Mouse (Mus musculus) C2C12 (cell line): Measurements from ENCODE around the gene Edil3. TPM values are rescaled to one million over a fixed set of nuclear protein-coding genes. Genes with fewer than 3 reads are reported as not detected.

ENCODE experiments used
- H3K27me3 ChIP-seq: one replicate; pipeline ENCODE4 v1.6.1; 2011; ENCODE audit not compliant: control insufficient read depth, insufficient read depth, insufficient read length
- H3K36me3 ChIP-seq: one replicate; pipeline ENCODE4 v1.6.1; 2011; ENCODE audit not compliant: control insufficient read depth, insufficient read depth
- H3K4me3 ChIP-seq: one replicate; pipeline ENCODE4 v1.5.1; 2011; ENCODE audit warnings: mild to moderate bottlenecking, control low read depth; ENCODE audit not compliant: poor library complexity, insufficient read depth, severe bottlenecking
- H3K79me2 ChIP-seq: one replicate; pipeline ENCODE4 v1.6.1; 2011; ENCODE audit not compliant: control insufficient read depth, insufficient read depth
- H3K79me3 ChIP-seq: one replicate; pipeline ENCODE4 v1.6.1; 2011; ENCODE audit warnings: low read depth, control low read depth
- H3ac ChIP-seq: one replicate; pipeline ENCODE3; 2011; ENCODE audit warnings: low read depth; ENCODE audit not compliant: control insufficient read depth, insufficient read length
- CEBPB ChIP-seq: IDR thresholded peaks from one replicate; pipeline ENCODE4 v1.6.1; 2011; ENCODE audit warnings: low read depth, mild to moderate bottlenecking, control low read depth, moderate library complexity
- CTCF ChIP-seq: IDR thresholded peaks from one replicate; pipeline ENCODE4 v1.5.1; 2011; ENCODE audit not compliant: control insufficient read depth, insufficient read depth, insufficient read length
- FOSL1 ChIP-seq: IDR thresholded peaks from one replicate; pipeline ENCODE4 v1.8.0; 2011; ENCODE audit warnings: mild to moderate bottlenecking, low read length; ENCODE audit not compliant: poor library complexity, insufficient read depth, severe bottlenecking
- MAX ChIP-seq: IDR thresholded peaks from one replicate; pipeline ENCODE4 v1.6.1; 2011; ENCODE audit warnings: mild to moderate bottlenecking, control low read depth
- MYOD1 ChIP-seq: IDR thresholded peaks from one replicate; pipeline ENCODE4 v1.6.1; 2011; ENCODE audit warnings: low read depth; ENCODE audit not compliant: control insufficient read depth, insufficient read length
- MYOG ChIP-seq: IDR thresholded peaks from one replicate; pipeline ENCODE4 v1.6.1; 2011; ENCODE audit not compliant: control insufficient read depth, insufficient read length; ENCODE audit errors: extremely low read depth
- USF1 ChIP-seq: IDR thresholded peaks from one replicate; pipeline ENCODE4 v1.6.1; 2011; ENCODE audit warnings: low read depth, mild to moderate bottlenecking, control low read depth, moderate library complexity
- polyA plus RNA-seq: library from polyadenylated mRNA; unstranded; fragments of >200 nt; fragmentation: generic; extraction: Trizol; gene quantifications from one replicate; pipeline ENCODE4 v1.2.1, GENCODE M21; 2012; ENCODE audit warnings: missing spikeins

Edil3 gene
- polyA plus RNA-seq, 1 experiment: 3.0 TPM

DNA sequence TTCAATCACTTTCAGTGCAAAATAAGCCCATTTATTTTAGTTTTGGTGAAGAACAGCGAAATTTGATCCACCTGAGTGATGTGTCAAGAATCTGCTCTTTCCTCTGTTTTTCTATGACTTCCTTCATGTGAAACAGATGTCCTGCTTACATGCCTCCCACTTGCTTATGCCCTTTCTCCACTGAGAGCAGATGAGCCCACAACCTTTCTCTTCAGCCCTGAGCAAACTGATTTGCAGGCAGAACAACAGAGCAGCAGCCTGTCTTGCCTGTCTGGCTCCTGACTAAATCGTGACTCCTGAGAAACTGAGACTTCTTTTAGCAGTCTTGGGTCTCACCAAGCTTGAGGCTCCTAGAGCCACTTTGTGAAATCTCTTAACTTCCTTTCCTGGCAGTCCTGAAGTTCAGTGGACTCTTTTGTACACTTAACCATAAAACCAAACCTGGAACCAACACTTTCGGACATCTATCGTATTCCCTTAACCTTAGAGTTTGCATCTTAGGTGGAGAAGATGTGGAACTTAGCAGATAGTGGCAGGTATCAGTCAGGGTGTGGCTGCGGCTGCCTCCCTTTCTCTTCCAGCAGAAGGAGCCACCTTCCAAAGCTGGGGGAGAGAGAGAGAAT, 475 bp upstream of the Edil3 start:
- H3K27me3 ChIP-seq: no peaks in the 10 kb centered on the region
- peaks cover 9% of the 10 kb centered on the region for H3K79me2 ChIP-seq
- TF ChIP-seq FOSL1 (no peak), CEBPB (no peak), MAX (no peak), CTCF (no peak), MYOG (no peak), MYOD1 (no peak), USF1 (no peak)
- no peaks in the 10 kb centered on the region for H3K79me3 ChIP-seq
- H3ac ChIP-seq: no peak overlapping the region
- peak overlapping the region; percentile 55 for H3K4me3 ChIP-seq
- H3K36me3 ChIP-seq: no peaks in the 10 kb centered on the region

DNA sequence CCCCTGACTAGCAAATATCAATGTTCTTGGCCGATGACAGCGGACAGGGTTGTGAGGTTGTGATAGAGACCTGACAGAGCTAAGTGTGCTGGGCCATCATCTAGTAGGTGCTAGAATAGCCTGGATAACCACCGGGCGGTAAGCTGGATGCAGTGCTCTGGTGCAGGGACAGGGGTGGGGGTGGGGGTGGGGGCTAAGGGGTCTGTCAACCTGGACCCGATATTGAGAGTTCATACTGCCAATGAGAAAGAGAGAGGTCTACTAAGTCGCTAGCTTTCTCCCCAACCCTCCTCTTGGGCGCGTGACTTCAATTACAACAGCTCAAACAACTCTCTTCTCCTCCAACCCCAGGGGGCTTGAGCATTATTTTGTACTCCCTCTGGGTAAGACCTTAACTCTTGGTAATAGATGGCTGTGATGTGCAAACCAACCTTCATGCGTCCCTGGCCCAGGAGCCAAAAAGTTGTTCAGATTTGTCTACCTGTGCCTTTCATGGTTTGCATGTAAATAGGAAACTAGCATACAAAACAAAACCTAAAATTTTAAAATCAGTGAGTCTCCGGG, 1.1 kb downstream of the Edil3 start:
- Histone ChIP-seq H3K36me3 (no peaks in the 10 kb centered on the region), H3K27me3 (no peaks in the 10 kb centered on the region), H3K4me3 (peak overlapping the region; percentile 55), H3K79me3 (no peaks in the 10 kb centered on the region), H3K79me2 (peaks cover 9% of the 10 kb centered on the region), H3ac (peak overlapping the region; percentile 92)
- TF ChIP-seq FOSL1 (no peak), CTCF (no peak), MYOD1 (no peak)

- Histone ChIP-seq H3K27me3 (no peaks in the 10 kb centered on the region), H3K36me3 (no peaks in the 10 kb centered on the region), H3K79me3 (no peaks in the 10 kb centered on the region), H3ac (no peak overlapping the region), H3K79me2 (peaks cover 9% of the 10 kb centered on the region), H3K4me3 (peak overlapping the region; percentile 18)
- TF ChIP-seq MYOD1 (no peak), FOSL1 (no peak), MAX (no peak), CTCF (no peak), USF1 (no peak), MYOG (no peak), CEBPB (no peak)
Measured at GRCm38 (mm10) chr13:88822976-88823521, 1.8 kb downstream of the Edil3 start.

- Histone ChIP-seq H3K79me3 (no peaks in the 10 kb centered on the region), H3K79me2 (peaks cover 9% of the 10 kb centered on the region), H3ac (peak overlapping the region; percentile 51), H3K27me3 (no peaks in the 10 kb centered on the region), H3K4me3 (peak overlapping the region; percentile 31), H3K36me3 (no peaks in the 10 kb centered on the region)
- TF ChIP-seq USF1: no peak
- no peak for TF ChIP-seq CEBPB
- TF ChIP-seq CTCF: no peak
- TF ChIP-seq MYOD1: no peak
- no peak for TF ChIP-seq FOSL1
- no peak for TF ChIP-seq MAX
- TF ChIP-seq MYOG: no peak
Measured at GRCm38 (mm10) chr13:88823522-88824419, 2.5 kb downstream of the Edil3 start.

DNA sequence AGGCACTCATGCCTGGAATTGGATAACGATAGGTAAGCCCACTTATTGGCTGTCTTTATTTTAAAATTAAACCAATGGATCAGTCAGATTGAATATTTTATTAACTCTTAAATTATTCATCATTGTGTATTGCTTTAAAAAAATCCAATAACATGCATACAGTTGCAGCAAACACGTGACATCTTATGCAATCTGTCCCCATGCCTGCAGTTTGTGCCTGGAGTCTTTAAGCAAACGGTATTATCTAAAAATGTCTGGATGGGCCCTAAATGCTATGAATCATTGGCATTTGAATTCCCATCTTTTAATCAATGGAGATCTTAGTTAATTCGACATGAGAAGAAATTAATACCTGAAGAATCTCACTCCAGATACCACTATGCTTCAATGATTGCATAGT, 3.2 kb downstream of the Edil3 start:
- Histone ChIP-seq H3K79me2 (peaks cover 9% of the 10 kb centered on the region), H3ac (no peak overlapping the region), H3K36me3 (no peaks in the 10 kb centered on the region), H3K27me3 (no peaks in the 10 kb centered on the region), H3K79me3 (no peaks in the 10 kb centered on the region), H3K4me3 (no peak overlapping the region)
- no peak for TF ChIP-seq FOSL1
- no peak for TF ChIP-seq CTCF
- TF ChIP-seq USF1: no peak
- no peak for TF ChIP-seq MAX
- no peak for TF ChIP-seq MYOG
- no peak for TF ChIP-seq MYOD1
- TF ChIP-seq CEBPB: no peak
